Mouse (Mus musculus) stomach, postnatal 0 days (tissue): ENCODE measurements around the gene Pkdcc. TPM values are rescaled to one million over a fixed set of nuclear protein-coding genes. Genes with fewer than 3 reads are reported as not detected.

Experiments
- ATAC-seq: fragments of 200-750 bp; cut with Nextera tagmentation; 2 replicates; pipeline ENCODE4 v1.8.0; 2017; ENCODE audit not compliant: low FRiP score, low TSS enrichment
- DNase-seq: peaks from one replicate; pipeline ENCODE4 v3.0.0-alpha.2; 2016; ENCODE audit warnings: low spot score
- H3K27ac ChIP-seq: fragments of 300-500 bp; sonication (generic); replicated peaks from 2 replicates; pipeline ENCODE4 v1.5.1; 2014; ENCODE audit warnings: mild to moderate bottlenecking, control low read depth
- H3K27me3 ChIP-seq: fragments of 300-500 bp; sonication (generic); 2 replicates; pipeline ENCODE4 v1.6.1; 2014; ENCODE audit warnings: low read length; ENCODE audit not compliant: control insufficient read depth, insufficient read depth
- H3K36me3 ChIP-seq: fragments of 300-500 bp; sonication (generic); 2 replicates; pipeline ENCODE4 v1.6.1; 2014; ENCODE audit warnings: low read length, mixed read lengths; ENCODE audit not compliant: control insufficient read depth, insufficient read depth
- H3K4me1 ChIP-seq: fragments of 300-500 bp; sonication (generic); replicated peaks from 2 replicates; pipeline ENCODE4 v1.6.1; 2014; ENCODE audit warnings: antibody characterized with exemption; ENCODE audit not compliant: control insufficient read depth, insufficient read depth
- H3K4me2 ChIP-seq: fragments of 300-500 bp; sonication (generic); replicated peaks from 2 replicates; pipeline ENCODE4 v1.6.1; 2014; ENCODE audit warnings: low read depth, mild to moderate bottlenecking, control low read depth, moderate library complexity
- H3K4me3 ChIP-seq: fragments of 300-500 bp; sonication (generic); 2 replicates; pipeline ENCODE4 v1.5.1; 2014; ENCODE audit warnings: low read depth, low read length, control low read depth
- H3K9ac ChIP-seq: fragments of 300-500 bp; sonication (generic); 2 replicates; pipeline ENCODE4 v1.6.1; 2014; ENCODE audit warnings: mild to moderate bottlenecking, low read length, control low read depth, mixed read lengths
- H3K9me3 ChIP-seq: fragments of 300-500 bp; sonication (generic); 2 replicates; pipeline ENCODE4 v1.6.1; 2016; ENCODE audit warnings: low read length; ENCODE audit not compliant: control insufficient read depth
- CTCF ChIP-seq: IDR thresholded peaks from 2 replicates; pipeline ENCODE4 v1.5.1; 2016; ENCODE audit warnings: antibody characterized with exemption, low read depth, mild to moderate bottlenecking, moderate library complexity
- EP300 ChIP-seq: optimal IDR thresholded peaks from 2 replicates; pipeline ENCODE3; 2016; ENCODE audit warnings: antibody characterized with exemption
- WGBS: fragments of 180-500 bp; shearing (Covaris S2); extraction: QIAGEN DNeasy Blood & Tissue Kit; methylation state at CpG from one replicate; pipeline ENCODE4 v1.1.7; 2014; 5-methylcytosine and 5-hydroxymethylcytosine counted together
- polyA plus RNA-seq: library from polyadenylated mRNA; unstranded; fragments of >200 nt; fragmentation: Nextera tagmentation; extraction: Ambion mirVana; gene quantifications from 2 replicates; pipeline ENCODE4 v1.2.1, GENCODE M21; 2015

Gene Pkdcc
- polyA plus RNA-seq, 1 experiment from 2014 or later: 10.3 TPM

DNA sequence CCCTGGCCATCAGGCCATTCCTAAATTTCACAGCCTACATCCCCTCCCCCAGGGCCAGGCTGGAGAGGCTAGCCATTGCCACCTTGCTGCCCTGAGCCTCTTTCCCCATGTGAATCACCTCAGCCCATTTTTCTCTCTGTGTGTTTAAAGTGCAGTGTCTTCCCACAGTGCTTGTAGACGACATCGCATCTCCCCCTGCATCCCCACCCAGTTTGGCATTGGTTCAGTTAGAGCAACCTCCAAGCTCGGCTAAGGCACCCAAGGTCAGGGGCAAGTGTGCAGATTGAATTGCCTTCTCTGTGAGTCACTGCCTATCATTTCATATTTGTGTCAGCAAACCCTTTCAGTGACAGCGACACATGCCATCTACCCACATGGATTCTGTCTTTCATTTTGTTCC lies 20.6 kb upstream of the Pkdcc start:
- Histone ChIP-seq H3K4me3 (no peak overlapping the region), H3K9ac (no peak overlapping the region), H3K9me3 (no peaks in the 10 kb centered on the region), H3K27me3 (no peaks in the 10 kb centered on the region), H3K4me2 (no peak overlapping the region), H3K27ac (no peak overlapping the region), H3K4me1 (peaks cover 3% of the 10 kb centered on the region; the same call in 1 of the 2 replicates), H3K36me3 (no peaks in the 10 kb centered on the region)
- 72% methylated on average over 4 of the region's 4 CpGs for WGBS
- TF ChIP-seq CTCF (no peak), EP300 (no peak)
- no peak for ATAC-seq
- no peak for DNase-seq

- H3K4me3 ChIP-seq: no peak overlapping the region
- no peak overlapping the region for H3K4me2 ChIP-seq
- WGBS: 41% methylated on average over 4 of the region's 4 CpGs
- no peak for DNase-seq
- H3K9me3 ChIP-seq: no peaks in the 10 kb centered on the region
- no peak for ATAC-seq
- no peaks in the 10 kb centered on the region for H3K36me3 ChIP-seq
- TF ChIP-seq CTCF (no peak), EP300 (no peak)
- no peak overlapping the region for H3K9ac ChIP-seq
- H3K4me1 ChIP-seq: peaks cover 3% of the 10 kb centered on the region; the same call in 1 of the 2 replicates
- no peaks in the 10 kb centered on the region for H3K27me3 ChIP-seq
- no peak overlapping the region for H3K27ac ChIP-seq
Measured at GRCm38 (mm10) chr17:83197361-83197923, 17.6 kb upstream of the Pkdcc start.

- no peak overlapping the region for H3K9ac ChIP-seq
- H3K27me3 ChIP-seq: no peaks in the 10 kb centered on the region
- TF ChIP-seq CTCF: no peak
- TF ChIP-seq EP300: no peak
- DNase-seq: no peak
- H3K27ac ChIP-seq: no peak overlapping the region
- peaks cover 3% of the 10 kb centered on the region; the same call in 1 of the 2 replicates for H3K4me1 ChIP-seq
- H3K4me3 ChIP-seq: no peak overlapping the region
- no peak overlapping the region for H3K4me2 ChIP-seq
- ATAC-seq: no peak
- H3K36me3 ChIP-seq: no peaks in the 10 kb centered on the region
- WGBS: 83% methylated on average over 5 of the region's 5 CpGs
- no peaks in the 10 kb centered on the region for H3K9me3 ChIP-seq
Measured at GRCm38 (mm10) chr17:83200469-83200868, 14.6 kb upstream of the Pkdcc start.

- no peak overlapping the region for H3K27ac ChIP-seq
- H3K27me3 ChIP-seq: no peaks in the 10 kb centered on the region
- ATAC-seq (no peak), DNase-seq (no peak)
- TF ChIP-seq CTCF (no peak), EP300 (no peak)
- H3K4me2 ChIP-seq: no peak overlapping the region
- no peak overlapping the region for H3K9ac ChIP-seq
- no peaks in the 10 kb centered on the region for H3K36me3 ChIP-seq
- no peak overlapping the region for H3K4me3 ChIP-seq
- H3K4me1 ChIP-seq: peaks cover 3% of the 10 kb centered on the region; the same call in 1 of the 2 replicates
- no peaks in the 10 kb centered on the region for H3K9me3 ChIP-seq
- WGBS: 56% methylated on average over 6 of the region's 6 CpGs
Measured at GRCm38 (mm10) chr17:83201257-83201656, 13.8 kb upstream of the Pkdcc start.

DNA sequence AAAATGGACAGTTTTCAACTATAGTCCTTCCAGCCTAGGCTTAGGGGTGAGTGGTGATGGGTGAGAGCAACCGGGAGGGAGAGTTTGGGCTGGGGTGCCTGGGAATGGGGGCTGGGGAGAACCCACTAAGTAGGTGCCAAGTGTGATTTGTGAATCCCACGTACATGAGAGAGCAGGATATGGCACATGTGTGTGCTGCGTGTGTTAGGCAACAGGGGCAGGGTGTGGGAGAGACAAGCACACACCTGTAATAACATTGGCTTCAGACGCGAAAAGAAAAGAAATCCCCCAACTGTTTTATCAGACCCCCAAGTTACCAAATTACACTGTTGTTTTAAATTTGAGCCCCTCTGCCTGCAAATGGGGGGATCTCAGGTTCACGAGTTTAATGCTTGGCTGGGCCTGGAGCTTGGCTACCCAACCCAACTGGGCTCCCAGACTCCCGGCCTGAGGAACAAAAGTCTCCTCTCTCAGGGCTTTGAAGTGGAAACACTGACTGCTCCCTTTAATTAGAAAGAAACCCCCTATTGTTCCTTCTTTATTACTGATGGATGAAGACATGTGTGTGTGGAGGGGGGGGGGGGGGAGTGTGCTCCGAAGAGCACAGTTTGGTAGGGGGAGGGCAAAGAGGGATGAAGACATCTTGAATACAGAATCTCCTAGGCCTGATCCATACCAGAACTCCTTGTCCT lies 11.3 kb upstream of the Pkdcc start:
- H3K9ac ChIP-seq: no peak overlapping the region
- H3K4me2 ChIP-seq: no peak overlapping the region
- no peaks in the 10 kb centered on the region for H3K4me1 ChIP-seq
- DNase-seq (no peak), ATAC-seq (no peak)
- H3K27ac ChIP-seq: no peak overlapping the region
- no peaks in the 10 kb centered on the region for H3K9me3 ChIP-seq
- H3K4me3 ChIP-seq: no peak overlapping the region
- H3K27me3 ChIP-seq: no peaks in the 10 kb centered on the region
- TF ChIP-seq CTCF (no peak), EP300 (no peak)
- WGBS: 77% methylated on average over 8 of the region's 8 CpGs
- H3K36me3 ChIP-seq: no peaks in the 10 kb centered on the region

DNA sequence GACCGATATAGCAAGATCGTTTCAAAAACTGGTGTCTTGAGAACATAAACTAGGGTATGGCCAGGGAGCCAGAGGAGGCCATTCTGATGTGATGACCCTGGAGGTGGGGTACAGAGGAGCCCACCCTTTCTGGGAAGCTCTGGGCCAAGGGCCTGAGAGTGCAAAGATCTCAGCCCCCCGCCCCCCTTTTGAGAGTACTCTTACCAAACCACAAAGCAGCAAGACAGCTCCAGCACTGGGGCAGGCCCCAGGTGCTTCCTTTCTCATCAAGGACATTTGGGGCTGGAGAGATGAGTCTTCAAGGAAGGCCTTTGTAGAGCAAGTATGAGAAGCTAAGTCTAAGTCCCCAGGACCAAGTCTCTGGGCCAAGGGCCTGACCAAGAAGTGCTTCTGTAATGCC lies 7.8 kb upstream of the Pkdcc start:
- Histone ChIP-seq H3K9ac (no peak overlapping the region), H3K36me3 (no peaks in the 10 kb centered on the region), H3K4me3 (no peak overlapping the region), H3K27me3 (no peaks in the 10 kb centered on the region), H3K4me1 (no peaks in the 10 kb centered on the region), H3K9me3 (no peaks in the 10 kb centered on the region), H3K4me2 (no peak overlapping the region), H3K27ac (no peak overlapping the region)
- 87% methylated on average over 3 of the region's 3 CpGs for WGBS
- ATAC-seq (no peak), DNase-seq (no peak)
- TF ChIP-seq CTCF (no peak), EP300 (no peak)
